Mouse (Mus musculus) stomach, postnatal 0 days (tissue): Measurements from ENCODE around the gene Ms4a4a.

Source experiments
- CTCF ChIP-seq: IDR thresholded peaks from 2 replicates; pipeline ENCODE4 v1.5.1; 2016; ENCODE audit warnings: antibody characterized with exemption, low read depth, mild to moderate bottlenecking, moderate library complexity
- EP300 ChIP-seq: optimal IDR thresholded peaks from 2 replicates; pipeline ENCODE3; 2016; ENCODE audit warnings: antibody characterized with exemption

GRCm38 (mm10) chr19:11376399-11376798 lies 1.1 kb downstream of the Ms4a4a start:
- no peak for TF ChIP-seq EP300
- no peak for TF ChIP-seq CTCF
